Mouse (Mus musculus): Measurements from ENCODE around the gene Fkbp10.

DNA sequence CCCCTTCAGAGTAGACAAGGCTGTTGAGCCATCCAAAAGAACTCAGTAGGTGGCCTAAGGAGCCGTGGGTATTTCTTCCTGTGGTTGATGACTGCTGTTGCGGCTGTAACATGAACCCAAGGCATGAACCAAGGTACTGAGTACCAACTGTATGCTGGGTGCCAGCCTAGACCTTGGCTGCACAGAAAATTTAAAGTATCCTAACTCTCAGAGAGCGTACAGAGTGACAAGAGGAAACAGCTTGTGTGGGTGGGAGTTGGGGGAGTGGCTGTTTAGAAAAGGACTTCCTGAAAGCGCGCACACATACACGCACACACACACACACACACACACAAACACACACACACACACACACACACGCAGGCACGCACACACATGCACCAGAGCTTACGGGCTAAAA, 16.2 kb upstream of the Fkbp10 start:
- TF ChIP-seq CTCF (IDR thresholded peaks at IDR 0.05; ENCODE audit: low read depth): no peak
- TF ChIP-seq EP300 (IDR thresholded peaks at IDR 0.05; ENCODE audit: low read depth): no peak

Measured in heart, postnatal 0 days (tissue).